Mouse (Mus musculus): Measurements from ENCODE around the gene Bach1.
A peak's percentile ranks its signal among the peaks of the same experiment; 100 is the strongest.

Bach1 gene

DNA sequence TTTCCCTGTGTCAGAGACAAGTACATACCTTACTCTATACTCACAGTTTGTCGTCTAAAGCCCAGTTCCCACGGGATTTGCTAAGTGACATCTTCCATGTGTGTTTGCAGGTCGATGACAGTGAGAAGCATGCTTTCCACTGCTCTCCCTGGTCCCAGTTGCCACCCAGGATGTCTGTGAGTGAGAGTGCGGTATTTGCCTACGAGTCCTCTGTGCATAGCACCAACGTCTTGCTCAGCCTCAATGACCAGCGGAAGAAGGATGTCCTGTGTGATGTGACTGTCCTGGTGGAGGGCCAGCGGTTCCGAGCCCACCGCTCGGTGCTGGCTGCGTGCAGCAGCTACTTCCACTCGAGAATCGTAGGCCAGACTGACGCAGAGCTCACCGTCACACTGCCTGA is 16.5 kb downstream of the Bach1 start:
- DNase-seq = no peak

DNA sequence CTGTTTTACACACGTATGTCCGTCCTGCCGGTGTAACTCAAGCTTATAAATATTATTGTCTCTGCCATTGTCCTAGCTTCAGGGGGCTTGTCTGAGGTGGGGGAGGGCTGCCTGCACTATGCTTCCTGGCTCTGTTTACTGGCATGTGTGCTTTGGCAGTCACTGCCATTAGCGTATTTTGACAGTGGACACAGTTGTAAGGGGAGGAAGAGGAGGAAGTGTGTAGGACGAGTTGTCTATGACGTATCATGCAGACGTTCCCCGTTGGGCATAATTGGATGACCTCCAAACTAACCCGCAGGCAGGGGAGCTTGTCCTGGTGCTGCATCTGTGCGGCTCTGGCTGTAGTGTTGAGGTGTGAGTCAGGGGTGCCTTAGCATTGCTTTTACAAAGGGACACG is 17.5 kb downstream of the Bach1 start:
- no peak for DNase-seq

DNA sequence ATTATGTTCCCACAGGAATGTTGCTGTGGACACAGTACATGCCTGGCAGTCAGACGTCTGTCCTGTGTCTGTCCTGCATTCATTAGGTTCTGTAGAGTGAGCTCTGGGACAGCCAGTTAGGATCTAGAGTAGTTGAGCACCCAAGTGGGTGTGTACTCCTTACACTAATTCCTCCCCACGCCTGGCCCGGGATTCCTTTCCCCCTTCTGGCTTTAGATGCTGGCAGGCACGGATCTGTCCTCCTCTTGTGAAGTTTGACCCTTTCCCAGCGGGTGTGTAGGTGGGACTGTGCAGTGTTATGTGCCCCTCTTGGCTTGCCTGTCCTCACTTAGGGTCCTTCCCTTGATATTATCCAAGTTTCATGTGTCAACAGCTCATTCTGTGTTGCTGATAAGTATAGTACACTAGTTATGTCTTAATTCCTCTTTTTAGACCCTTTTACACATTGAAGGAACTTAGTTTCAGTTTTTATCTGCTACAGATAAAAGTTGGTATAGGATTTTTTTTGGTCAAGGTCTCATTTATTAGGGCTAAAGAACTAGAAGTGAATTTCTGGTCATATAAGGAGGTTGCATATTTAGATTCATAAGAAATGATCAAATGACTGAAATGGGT is 18.4 kb downstream of the Bach1 start:
- DNase-seq = no peak

DNA sequence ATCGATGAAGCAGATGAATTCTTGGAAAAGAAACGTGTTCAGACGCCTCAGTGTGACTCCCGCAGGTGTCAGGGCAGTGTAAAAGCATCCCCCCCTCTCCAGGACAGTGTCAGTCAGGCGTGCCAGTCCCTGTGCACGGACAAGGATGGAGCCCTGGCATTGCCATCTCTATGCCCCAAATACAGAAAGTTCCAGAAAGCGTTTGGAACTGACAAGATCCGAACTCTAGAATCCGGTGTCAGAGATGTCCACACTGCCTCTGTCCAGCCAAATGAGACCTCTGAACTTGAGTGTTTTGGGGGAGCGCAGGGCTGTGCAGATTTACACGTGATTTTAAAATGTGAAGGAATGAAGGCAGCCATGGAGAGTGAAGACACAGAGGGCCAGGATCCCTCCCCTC is 20.3 kb downstream of the Bach1 start:
- DNase-seq = no peak

DNA sequence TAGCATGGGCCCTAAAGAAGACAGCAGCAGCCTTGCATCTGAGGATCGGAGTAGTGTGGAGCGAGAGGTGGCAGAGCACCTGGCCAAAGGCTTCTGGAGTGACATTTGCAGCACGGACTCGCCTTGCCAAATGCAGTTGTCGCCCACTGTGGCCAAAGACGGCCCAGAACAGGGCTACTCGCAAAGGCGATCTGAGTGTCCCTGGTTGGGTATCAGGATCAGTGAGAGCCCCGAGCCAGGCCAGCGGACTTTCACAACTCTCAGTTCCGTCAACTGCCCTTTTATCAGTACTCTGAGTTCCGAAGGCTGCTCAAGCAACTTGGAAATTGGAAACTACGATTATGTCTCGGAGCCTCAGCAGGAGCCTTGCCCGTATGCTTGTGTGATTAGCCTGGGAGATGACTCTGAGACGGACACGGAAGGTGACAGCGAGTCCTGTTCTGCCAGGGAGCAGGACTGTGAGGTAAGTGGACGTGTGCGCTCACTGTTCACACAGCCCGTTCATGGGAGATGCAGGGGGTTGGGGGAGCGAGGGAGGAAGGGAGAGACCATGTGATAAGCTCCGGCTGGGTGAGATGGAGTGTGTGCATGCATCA is 21.0 kb downstream of the Bach1 start:
- DNase-seq = no peak

DNA sequence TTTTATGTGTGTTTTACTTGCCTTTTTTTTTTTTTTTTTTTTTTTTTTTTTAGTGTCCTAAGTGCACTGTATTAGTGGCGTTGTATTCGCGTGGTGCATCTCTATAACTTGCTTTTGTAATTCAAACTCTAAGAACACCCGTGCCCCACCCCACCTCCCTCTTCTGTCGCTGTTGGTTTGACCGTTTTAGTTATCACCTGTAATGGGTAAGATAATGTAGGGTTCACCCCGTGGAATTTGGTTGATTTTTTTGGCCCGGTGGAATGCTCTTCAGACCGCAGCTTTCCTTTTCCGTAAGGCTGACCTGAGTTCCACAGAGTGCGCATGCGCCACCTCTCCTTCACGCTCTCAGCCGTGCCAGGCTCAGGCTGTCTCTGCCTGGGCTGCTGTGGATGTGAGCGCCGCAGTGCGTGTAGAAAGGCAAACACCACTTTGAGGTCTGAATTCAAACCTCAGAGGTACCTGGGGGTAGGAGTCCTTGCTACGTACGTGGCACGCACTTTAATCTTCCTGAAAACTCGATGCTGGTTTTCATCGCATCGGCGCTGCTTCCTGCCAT is 22.2 kb downstream of the Bach1 start:
- no peak for DNase-seq

DNA sequence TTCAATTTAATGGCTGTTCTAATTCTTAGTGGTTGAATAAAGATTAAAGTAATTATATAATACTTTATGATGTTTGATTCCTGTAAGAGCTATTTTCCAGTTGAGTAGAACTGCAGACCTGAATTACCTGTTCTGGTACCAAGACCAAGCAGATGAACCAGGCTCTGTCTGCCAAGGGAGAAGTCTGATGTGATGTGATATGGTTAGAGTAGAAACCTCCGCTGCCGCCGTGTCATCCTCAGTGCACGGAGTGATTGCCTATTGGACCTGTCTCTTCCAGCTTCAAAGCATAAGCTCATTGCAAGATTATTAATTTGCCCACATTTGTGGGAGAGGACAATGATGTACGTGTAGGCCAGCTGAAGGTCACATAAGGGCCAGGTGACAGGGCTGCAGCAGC is 24.1 kb downstream of the Bach1 start:
- no peak for DNase-seq

DNA sequence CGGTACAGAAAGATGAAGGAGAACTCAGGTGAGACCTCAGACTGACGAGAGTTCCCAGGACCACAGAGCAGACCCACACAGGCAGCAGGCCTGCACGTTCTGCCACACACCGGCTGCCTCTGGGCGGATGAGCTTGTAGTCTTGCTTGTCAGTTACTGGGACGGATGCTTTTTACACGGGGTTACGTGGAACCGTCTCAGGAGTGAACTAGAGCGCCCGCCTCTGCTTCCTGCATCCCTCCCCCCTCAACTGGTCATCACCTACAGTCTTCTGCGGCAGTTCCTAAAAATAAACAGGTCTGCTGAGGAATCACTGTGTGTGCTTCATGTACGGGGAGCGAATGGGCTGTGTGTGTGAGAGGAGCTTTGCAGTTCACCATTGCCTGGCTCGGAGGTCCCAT is 24.7 kb downstream of the Bach1 start:
- peak; percentile 67 for DNase-seq

DNA sequence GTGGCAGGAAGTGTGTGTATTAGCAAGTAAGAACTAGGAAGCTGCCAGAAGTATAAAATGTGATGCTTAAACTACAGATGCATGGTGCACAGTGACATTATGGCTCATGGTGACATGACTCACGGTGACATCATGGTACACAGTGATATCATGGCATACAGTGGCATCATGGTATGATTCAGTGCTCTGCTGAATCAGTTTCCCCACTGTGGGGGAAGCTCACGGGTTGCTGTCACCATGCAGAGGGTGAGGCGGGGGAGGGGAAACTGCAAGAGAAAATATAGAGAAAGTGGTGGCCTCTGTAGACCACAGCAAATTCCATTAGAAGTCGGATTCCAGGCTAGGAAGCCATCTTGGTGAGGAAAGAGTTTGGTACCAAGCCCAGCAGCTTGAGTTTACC is 26.1 kb downstream of the Bach1 start:
- peak; percentile 69 for DNase-seq

DNA sequence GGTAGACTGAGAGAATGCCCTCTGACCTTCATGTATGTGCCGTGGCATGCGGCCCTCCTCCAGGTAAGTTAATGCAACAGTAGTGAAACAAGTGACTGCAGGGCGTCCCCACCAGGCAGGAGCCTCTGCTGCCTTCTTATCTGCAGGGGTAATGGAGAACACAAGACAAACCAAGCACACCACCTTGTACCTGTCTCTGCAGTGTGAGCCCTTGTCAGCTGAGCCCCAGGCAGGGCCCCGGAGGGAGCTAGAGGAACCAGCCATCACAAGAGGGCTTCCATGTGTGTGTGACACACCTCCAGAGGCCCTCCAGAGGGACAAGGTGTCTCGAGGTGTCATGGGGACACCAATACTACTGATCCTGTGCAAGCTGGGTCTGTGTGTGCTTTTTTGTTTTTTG is 26.5 kb downstream of the Bach1 start:
- DNase-seq = peak; percentile 65

DNA sequence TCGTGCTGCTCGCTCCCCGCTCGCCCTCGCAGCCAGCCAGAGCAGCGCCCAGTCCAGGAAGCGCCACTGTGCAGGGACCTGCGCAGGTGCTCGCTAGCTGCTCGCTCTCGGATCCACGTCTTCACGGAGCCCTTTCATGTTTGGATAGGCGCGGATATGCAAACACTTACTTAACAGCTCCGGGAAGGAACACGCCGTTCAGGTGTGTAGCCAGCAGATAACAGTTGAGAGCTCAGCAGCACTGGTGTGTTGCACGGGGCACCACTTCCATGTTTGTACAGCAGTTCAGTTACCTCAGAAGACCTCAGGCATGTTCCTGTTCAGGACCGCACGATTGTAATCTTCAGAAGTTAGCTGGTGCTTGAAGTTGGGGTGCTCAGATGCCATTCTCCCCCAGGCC is 27.2 kb downstream of the Bach1 start:
- peak; percentile 80 for DNase-seq

DNA sequence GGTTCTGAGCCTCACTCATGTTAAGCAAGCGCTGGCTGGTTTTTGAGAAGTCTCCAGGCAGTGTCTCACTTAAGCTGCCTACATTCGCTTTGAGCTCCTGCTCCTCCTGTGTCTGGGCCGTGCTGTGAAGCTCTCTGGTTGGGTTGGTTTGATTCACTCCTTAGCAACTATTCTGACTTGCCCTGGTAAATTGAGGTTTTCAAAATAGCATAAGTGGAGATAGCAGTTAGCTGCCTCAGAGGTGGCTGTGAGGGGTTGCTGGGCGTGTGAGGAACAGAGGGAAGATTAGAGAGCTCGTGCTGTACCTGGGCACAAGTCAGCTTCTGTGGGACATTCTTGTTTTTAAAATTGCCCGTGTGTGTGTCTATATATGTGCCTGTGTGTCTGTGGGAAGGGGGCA is 27.6 kb downstream of the Bach1 start:
- no peak for DNase-seq

DNA sequence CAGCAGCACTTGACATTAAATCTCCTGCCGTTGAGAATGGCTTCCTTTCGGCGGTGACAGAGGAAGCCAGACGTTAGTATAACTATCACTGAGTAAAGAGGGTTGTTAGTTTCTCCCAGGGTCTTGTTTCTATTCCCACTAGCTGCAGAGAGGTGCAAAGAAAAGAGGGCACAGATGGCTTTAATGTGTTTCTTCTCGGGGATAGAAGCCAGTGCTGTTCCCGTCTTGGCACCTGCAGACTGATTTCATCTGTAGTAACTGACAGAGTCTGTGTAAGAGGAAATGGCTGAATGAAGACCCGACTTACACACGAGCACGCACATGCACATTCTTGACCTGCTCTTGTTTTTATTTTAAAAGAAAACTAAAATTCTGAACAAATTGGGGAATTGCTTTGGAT is 28.5 kb downstream of the Bach1 start:
- no peak for DNase-seq

DNA sequence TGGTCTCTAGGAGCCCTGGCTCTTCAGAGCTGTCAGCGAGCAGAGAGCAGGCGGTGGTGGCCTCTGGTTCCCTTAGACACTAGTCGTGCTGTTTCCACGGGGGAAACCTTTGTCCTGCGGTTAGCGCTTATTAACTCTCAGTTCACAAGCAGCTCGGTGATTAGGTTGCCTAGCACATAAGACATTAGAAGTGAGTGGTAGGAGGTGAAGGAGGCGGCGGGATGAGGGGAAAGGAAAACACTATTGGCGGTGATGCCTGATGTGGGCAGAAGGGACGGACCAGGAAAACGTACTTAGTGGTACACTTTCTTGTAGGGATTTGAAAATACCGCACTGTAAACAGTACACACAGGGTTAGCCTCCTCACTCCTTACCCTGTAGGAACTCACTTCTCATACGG is 29.2 kb downstream of the Bach1 start:
- DNase-seq = peak; percentile 58

DNA sequence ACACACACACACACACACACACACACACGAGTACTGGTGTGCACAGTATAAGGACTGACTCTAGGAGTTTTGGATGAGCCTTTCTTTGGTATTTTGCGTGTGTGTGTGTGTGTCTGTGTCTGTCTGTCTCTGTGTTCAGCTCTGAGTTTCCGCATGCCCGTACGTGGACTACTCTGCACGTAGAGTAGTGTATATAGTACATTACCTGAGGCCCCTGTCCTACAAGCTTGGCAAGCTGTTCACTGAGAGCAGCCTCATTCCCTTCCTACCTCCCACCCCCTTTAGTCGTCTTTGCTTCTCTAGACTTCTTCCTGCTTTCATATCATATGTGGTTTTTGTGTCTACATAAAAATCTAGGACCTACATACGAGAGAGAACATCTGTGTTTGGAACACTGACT is 30.0 kb downstream of the Bach1 start:
- DNase-seq = peak; percentile 60

DNA sequence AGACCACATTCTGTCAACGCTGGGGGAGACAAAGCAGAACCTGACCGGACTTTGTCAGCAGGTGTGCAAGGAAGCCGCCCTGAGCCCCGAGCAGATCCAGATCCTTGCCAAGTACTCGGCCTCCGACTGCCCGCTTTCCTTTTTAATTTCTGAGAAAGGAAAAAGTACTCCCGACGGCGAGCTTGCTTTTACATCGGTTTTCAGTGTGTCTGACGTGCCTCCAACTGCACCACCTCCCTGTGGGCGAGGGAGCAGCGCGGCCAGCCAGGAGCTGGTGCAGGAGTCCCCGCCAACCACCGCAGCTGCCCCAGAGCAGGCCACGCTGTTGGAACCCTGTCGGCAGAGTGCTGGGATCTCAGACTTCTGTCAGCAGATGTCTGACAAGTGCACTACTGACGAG is 30.7 kb downstream of the Bach1 start:
- DNase-seq = peak; percentile 68

DNA sequence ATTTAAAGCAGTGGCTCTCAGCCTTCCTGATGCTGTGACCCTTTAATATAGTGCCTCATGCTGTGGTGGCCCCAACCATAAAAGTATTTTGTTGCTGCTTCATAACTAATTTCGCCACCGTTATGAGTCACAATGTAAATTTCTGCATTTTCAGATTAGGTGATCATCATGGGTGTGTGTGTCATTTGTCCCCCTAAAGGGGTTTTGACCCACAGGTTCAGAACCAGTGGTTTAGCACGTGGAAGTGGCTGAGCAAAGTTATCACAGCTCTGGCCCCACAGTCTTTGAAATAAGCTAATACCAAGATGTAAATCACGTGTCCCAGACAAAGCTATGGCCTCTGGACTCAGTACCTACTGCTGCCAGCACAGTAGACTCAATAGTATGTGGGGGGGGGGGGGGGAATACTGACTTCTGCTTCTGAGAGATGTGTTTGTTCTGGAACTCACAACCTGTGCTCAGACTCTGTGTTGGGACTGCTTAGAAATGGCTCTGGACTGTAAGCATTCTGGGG is 36.2 kb downstream of the Bach1 start:
- DNase-seq = no peak

DNA sequence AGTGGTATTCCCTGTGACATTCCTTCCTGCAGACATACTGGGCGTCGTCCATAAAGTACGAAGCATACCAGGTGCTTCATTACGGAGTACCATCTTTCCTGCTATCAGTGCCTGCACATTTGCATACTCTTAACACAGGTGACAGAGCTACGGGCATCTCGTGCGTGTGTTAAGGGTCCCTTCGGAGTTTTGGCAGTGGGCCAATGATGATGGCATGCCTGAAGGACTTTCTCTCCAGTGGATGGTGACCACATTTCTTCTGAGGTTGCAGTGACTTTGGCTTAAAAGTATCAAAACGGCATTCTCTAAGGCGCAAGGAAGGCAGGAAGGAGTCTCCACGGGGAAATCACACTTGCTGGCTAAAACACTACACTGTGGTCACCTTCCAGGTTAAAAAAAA is 37.4 kb downstream of the Bach1 start:
- DNase-seq = no peak

DNA sequence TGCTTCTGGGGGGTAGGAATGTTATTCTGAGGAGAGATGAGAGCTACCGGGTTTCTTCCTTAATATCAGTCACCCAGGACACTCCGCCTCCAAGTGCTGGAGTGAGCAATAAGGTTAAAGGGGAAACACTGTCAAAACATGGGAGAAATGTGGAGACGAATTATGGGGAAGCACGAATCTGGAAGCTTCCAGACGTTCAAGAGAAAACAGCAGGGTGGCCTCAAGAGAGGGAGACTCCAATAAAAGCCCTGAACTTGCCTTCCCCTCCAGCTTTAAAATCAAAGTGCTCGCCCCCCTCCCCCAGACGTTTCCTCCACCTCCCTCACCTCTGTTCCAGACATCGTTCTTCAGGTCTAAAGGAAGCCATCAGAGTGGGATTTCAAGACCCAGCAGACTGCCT is 38.6 kb downstream of the Bach1 start:
- peak; percentile 34 for DNase-seq

DNA sequence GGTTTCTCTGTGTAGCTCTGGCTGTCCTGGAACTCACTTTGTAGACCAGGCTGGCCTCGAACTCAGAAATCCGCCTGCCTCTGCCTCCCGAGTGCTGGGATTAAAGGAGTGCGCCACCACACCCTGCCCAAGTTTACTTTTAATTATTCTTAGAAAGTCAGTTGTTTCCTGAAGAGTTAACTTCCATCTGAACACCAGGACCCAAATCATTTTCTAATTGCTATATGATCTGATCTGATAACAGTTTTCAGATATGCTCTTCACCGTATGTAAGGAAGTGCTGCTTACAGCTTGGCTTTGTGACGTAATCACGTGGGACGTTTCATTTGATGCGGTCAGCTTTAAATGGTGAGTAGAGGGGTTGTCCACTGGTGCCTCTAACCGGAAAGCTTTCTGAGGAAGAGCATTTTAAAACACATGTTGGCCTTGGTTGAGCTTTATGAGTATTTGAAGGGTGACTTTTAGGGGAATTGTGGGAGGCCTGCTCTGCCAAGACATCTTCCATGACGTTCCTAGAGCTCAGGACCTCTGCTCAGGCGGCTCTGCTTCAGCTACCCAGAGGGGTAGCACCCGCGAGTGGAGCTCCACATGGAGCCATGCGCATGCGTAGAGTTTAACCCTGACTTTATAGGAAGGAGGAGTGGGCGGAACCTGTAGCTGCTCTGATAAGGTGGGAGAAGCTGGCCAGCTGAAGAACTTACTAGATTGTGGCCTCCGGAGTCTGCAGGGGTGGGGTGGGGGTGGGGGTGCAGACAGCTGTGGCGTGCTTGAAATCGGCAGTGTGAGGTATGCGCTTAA is 39.3 kb downstream of the Bach1 start:
- DNase-seq = peak; percentile 66

DNA sequence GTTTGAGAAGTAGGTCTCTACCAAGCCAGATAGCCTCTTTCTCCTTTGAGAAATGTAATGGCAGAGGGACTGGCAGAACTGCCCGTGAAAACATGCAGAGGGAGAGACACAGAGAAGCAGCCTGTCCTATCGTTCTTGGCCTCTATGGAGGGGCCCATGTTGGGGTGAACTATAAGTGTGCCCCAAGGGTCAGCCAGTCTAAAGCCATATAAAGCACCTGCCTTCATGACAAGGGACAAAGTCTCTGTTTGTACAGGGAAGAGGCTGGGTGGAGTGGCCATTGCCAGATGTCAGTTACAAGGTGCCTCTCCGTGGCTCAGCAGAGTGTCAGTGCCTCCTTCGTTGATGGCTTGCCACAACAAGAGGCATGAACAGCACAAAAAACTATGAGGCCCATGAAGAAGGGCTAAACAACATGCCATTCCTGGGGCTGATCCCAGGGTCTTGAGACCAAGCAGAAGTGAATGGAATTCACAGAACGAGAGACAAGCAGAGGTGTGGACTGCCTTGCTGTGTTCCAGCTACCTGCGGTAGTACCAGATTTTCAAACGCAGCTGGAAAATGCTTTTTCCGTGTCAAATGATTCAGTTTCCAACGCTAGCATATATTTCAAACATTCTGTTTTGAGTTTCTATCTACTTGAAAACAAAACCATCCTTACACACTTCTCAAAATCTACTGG is 42.4 kb downstream of the Bach1 start:
- peak; percentile 39 for DNase-seq

DNA sequence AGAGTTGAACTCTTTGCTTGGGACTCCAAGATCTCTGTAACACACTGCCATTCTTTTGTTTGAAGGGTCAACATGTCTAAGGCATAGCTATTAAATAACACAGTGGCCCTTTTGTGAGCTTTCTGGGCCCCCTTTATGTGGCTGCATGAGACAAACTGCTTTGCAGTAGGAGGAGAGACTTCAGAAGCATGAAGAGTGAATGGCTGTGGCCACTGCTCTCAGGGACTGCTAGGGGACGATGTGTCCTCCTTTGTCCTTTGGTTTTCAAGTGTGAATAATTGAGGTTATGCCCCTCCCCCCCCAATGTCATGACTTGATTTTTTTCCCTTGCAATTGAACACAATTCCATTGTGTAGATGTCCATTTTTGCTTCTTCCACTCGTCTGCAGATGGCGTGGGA is 44.9 kb downstream of the Bach1 start:
- DNase-seq = no peak

DNA sequence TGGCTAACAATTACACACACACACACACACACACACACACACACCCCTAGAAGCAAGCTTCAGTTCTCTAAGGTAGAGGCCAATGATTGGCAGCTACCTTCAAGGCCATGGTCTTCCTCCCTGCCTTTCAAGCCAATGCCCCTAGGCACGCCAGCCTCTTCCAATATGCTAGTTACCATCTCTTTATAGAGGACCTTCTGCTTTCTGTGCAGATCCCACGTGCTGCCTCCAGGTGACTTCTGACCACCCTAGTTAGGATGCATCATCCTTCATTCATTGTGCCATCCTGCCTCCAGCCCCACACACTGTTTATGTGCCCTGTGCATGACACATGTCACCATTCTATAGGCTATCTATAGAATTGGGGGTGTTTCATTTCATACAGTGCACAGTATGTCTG is 45.6 kb downstream of the Bach1 start:
- DNase-seq = no peak
